Mouse (Mus musculus): ENCODE results near the gene Rfxank.

- no peak for TF ChIP-seq TAL1 (IDR thresholded peaks at IDR 0.05; ENCODE audit: low read length)
- no peak for TF ChIP-seq GATA1 (IDR thresholded peaks at IDR 0.05; ENCODE audit: low read length)
Measured at GRCm38 (mm10) chr8:70137890-70138289, 1.1 kb downstream of the Rfxank start.
